Mouse (Mus musculus) cerebral cortex, adult 2 months (tissue): ENCODE results near the gene Togaram2.

Experiments used
- WGBS: fragments of 180-500 bp; shearing (Covaris S2); methylation state at CpG from one replicate; pipeline ENCODE4 v1.1.7; 2018; 5-methylcytosine and 5-hydroxymethylcytosine counted together

Gene Togaram2

GRCm38 (mm10) chr17:71736442-71736841 is 63.4 kb downstream of the Togaram2 start:
- WGBS = 72% methylated on average over 3 of the region's 3 CpGs

DNA sequence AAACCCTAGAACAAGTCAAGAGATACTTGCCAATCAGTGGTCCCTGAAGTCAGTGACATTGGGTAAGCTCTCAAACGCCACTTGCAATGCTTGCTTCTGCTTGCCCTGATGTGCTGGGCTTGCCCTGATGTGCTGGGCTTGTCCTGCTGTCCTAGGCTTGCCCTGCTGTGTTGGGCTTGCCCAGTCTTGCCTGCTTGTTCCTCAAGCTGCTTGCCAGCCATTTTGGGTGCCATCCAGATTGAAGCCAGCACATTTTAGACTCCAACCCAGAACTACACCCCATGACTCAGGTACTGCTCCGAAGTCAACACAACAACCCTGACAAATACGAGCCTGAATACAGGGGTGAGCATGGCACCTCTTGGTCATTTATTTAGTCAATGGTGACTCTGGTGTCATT is 69.1 kb downstream of the Togaram2 start:
- 75% methylated on average over 3 of the region's 3 CpGs for WGBS

GRCm38 (mm10) chr17:71742935-71743334 is 69.9 kb downstream of the Togaram2 start:
- WGBS = 12% methylated on average over 5 of the region's 5 CpGs

DNA sequence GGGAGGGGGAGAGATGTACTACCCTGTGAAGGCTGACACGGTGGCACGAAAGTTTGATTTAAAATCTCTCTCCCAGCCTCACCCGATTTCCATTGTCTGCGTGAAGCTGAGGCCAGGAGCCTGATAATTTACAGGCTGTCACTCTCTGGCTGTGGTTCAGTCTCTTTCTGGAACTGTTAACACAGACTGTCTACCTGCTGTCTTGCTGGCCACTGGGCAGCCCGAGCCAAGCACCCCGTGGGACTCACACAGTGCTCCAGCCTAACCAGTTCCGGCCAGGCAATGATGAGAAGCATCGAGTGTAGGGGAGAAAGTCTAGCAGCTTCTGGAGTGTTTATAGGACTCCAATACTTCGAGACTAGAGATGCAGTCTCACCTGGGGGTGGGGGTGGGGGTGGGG is 73.1 kb downstream of the Togaram2 start:
- 80% methylated on average over 9 of the region's 9 CpGs for WGBS

- 86% methylated on average over 8 of the region's 8 CpGs for WGBS
Measured at GRCm38 (mm10) chr17:71747561-71747960, 74.5 kb downstream of the Togaram2 start.

GRCm38 (mm10) chr17:71749616-71750168 is 76.6 kb downstream of the Togaram2 start:
- 83% methylated on average over 9 of the region's 9 CpGs for WGBS

GRCm38 (mm10) chr17:71752831-71753230 is 79.8 kb downstream of the Togaram2 start, which contains the start of gene Pcare:
Pcare (minus strand) TSS chr17:71752894.
- WGBS = 42% methylated on average over 10 of the region's 10 CpGs

- 85% methylated on average over 7 of the region's 7 CpGs for WGBS
Measured at GRCm38 (mm10) chr17:71760536-71760935, 87.5 kb downstream of the Togaram2 start.

- 84% methylated on average over 1 of the region's 1 CpGs for WGBS
Measured at GRCm38 (mm10) chr17:71768173-71768572, 95.1 kb downstream of the Togaram2 start, which contains the start of gene Clip4. Clip4 (plus strand) TSS chr17:71768473.

DNA sequence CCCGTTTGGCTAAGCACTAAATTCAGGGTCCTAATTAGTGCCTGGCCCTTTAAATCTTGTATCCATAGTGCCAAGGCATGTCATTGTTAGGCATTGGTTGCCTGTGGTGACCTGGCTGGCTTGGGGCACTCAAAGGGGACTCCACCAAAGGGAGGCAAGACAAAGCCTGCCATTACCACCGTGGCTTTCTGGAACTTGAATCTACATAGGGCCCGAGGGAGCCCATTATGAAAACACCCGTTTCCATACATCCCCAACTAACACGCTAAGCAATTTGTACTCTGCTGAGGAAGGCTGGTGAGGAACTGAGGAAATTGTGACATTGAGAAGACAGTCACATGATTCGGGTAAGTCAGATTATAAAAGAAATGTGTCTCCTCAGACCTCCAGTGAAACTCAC is 96.5 kb downstream of the Togaram2 start:
- WGBS = 48% methylated on average over 6 of the region's 6 CpGs

- 89% methylated on average over 3 of the region's 3 CpGs for WGBS
Measured at GRCm38 (mm10) chr17:71770696-71771095, 97.6 kb downstream of the Togaram2 start.

DNA sequence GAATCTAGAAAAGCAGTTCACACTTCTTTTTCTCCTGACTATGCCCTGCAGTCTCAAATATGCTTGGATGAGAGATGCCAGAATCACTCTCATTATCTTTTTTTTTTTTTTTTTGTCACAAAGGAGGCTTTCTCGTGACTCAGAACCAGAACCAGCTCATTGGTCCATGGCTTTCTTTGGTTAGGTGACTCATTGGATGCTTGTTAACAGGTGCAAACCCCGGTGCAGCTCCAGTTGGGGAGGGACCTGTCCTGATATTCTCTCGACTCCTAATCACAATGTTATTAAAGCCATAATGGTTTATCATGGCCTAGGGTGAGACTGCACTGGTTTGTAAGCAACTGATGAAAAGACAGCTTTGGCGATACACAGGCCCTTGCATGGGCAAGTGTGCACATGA is 101.1 kb downstream of the Togaram2 start:
- WGBS = 56% methylated on average over 4 of the region's 4 CpGs

DNA sequence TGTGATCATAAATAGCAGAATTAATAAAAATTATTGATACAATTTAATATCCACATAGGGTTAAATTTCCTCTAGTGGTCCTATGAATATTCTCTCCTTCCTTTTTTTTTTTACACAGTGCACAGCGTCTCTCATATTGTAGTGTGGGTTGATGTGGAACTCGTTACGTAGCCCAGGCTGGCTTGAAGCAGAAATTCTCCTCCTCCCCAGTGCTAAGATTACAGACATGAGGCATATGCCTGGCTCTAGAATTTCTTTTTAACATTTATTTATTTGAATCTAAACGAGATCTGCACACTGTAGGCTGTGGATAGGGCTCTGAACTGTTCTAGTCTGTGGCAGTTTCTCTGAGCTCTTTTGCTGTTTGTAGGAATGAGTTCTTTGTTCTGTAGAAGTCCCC is 102.2 kb downstream of the Togaram2 start:
- 41% methylated on average over 4 of the region's 4 CpGs for WGBS

DNA sequence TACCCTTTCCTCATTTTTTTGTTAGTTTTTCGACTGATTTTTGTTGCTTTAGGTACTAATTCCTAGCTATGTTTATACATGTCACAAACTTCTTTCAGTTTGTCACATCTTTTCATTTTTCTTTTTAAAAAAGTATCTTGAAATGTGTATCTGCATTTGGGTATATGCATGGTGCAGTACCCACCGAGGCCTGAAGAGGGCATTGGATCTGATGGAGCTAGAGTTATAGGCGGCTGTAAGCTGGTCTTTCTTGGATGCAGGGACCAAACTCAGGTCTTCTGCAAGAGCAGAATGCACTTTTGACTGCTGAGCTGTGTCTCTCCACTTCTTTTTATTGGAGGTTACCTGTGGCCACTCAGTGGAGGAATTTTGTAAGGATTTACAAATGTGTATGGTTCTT is 105.6 kb downstream of the Togaram2 start:
- 72% methylated on average over 3 of the region's 3 CpGs for WGBS
